Mouse (Mus musculus) CH12.LX (cell line): ENCODE results near the gene Pdzph1.

Source experiments
- BHLHE40 ChIP-seq: IDR thresholded peaks from 2 replicates; pipeline ENCODE4 v1.6.1; 2011; ENCODE audit warnings: mild to moderate bottlenecking, low read depth, low read length, improper control_type of control experiment
- CTCF ChIP-seq, 2 experiments: IDR thresholded peaks in 1 of 2; conservative IDR thresholded peaks in 1 of 2; 2 replicates each; pipeline ENCODE4 v1.5.1; 2011 to 2012; ENCODE audit warnings: low read depth in 2 of 2, low read length in 2 of 2, improper control_type of control experiment in 1 of 2, inconsistent platforms in 1 of 2, mild to moderate bottlenecking in 1 of 2, moderate library complexity in 1 of 2
- EP300 ChIP-seq: IDR thresholded peaks from 2 replicates; pipeline ENCODE4 v1.6.1; 2011; ENCODE audit warnings: low read length, improper control_type of control experiment
- IRF4 ChIP-seq: IDR thresholded peaks from 2 replicates; pipeline ENCODE4 v1.6.1; 2014; ENCODE audit warnings: low read depth, mild to moderate bottlenecking, inconsistent platforms, low read length, improper control_type of control experiment
- KAT2A ChIP-seq: IDR thresholded peaks from 2 replicates; pipeline ENCODE4 v1.6.1; 2012; ENCODE audit warnings: low read length, improper control_type of control experiment, inconsistent platforms; ENCODE audit not compliant: insufficient replicate concordance
- MAFK ChIP-seq: IDR thresholded peaks from 2 replicates; pipeline ENCODE4 v1.6.1; 2011; ENCODE audit warnings: low read length, improper control_type of control experiment; ENCODE audit not compliant: insufficient replicate concordance
- MEF2A ChIP-seq: IDR thresholded peaks from 2 replicates; pipeline ENCODE4 v1.6.1; 2014; ENCODE audit warnings: low read depth, mild to moderate bottlenecking, inconsistent platforms, low read length, improper control_type of control experiment, borderline replicate concordance
- NELFE ChIP-seq: IDR thresholded peaks from 2 replicates; pipeline ENCODE4 v1.6.1; 2011; ENCODE audit warnings: low read depth, low read length, improper control_type of control experiment
- POLR2A ChIP-seq: IDR thresholded peaks from 2 replicates; pipeline ENCODE4 v1.6.1; 2011; ENCODE audit warnings: low read depth, mild to moderate bottlenecking, improper control_type of control experiment, low read length
- TCF12 ChIP-seq: IDR thresholded peaks from 2 replicates; pipeline ENCODE4 v1.6.1; 2014; ENCODE audit warnings: low read depth, mild to moderate bottlenecking, inconsistent platforms, low read length, improper control_type of control experiment
- USF1 ChIP-seq: IDR thresholded peaks from 2 replicates; pipeline ENCODE4 v1.6.1; 2014; ENCODE audit warnings: low read depth, mild to moderate bottlenecking, inconsistent platforms, low read length, improper control_type of control experiment
- ZC3H11A ChIP-seq: IDR thresholded peaks from 2 replicates; pipeline ENCODE4 v1.6.1; 2012; ENCODE audit warnings: low read depth, mild to moderate bottlenecking, inconsistent platforms, low read length, improper control_type of control experiment

DNA sequence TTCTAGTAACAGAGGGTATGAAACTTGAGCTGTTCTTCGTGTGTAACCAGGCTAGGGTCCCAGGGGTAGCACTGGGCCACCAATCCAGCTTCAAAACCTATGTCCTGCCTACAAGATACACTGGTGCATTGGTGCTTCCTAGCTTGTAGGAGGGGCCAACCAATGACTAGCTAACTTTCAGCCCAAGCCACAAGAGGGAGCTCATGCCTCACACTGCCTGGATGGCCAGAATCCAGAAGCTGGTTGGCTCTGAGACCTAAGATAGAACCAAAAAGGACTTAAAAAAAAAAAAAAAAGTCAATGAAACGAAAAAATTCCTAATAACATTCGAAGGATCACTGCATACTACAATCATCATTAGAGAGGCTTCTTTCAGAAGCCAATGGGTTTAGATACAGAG, 31.3 kb downstream of the Pdzph1 start:
- TF ChIP-seq ZC3H11A, result no peak
- peak in 1 of 2 experiments; percentile 32; a peak in 1 of 4 replicates for TF ChIP-seq CTCF (conservative IDR thresholded peaks at IDR 0.05 in 1 of 2, IDR thresholded peaks at IDR 0.05 in 1 of 2; ENCODE audit: low read depth in 2 of 2, low read length in 2 of 2)
- no peak for TF ChIP-seq MAFK
- no peak for TF ChIP-seq EP300
- TF ChIP-seq POLR2A, result no peak
- TF ChIP-seq BHLHE40, result no peak
- TF ChIP-seq TCF12, result no peak
- TF ChIP-seq NELFE, result no peak
- no peak for TF ChIP-seq USF1
- TF ChIP-seq IRF4, result no peak
- no peak for TF ChIP-seq MEF2A
- TF ChIP-seq KAT2A, result no peak
